Mouse (Mus musculus) liver, postnatal 0 days (tissue): ENCODE results near the gene Zdhhc14.

Experiments
- CTCF ChIP-seq: sonication (generic); IDR thresholded peaks from 2 replicates; pipeline ENCODE4 v1.5.1; 2016; ENCODE audit warnings: antibody characterized with exemption, low read depth
- EP300 ChIP-seq: IDR thresholded peaks from 2 replicates; pipeline ENCODE4 v1.6.1; 2016; ENCODE audit warnings: antibody characterized with exemption, low read depth, mild to moderate bottlenecking

DNA sequence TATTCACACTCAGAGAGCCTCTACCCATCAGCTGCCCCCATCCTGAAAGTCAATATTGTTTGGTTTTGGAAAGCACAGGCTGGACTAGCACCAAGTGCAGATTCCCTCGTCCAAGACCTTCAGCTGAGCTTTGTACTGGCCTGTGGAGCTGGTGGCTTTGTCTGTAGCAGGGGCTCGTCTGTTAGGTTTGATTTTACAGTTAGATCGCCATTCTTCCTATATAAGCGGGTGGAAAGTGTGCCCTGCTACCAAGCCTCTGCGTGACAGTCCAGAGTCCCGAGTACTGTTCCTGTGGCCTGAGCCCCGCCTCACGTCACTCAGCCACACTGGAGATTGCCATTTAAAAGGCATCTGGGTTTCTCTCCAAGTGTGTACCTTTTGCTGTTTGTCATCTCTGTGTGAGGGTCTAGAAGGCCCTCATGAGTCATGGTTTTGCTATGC, 113.8 kb downstream of the Zdhhc14 start:
- TF ChIP-seq CTCF (no peak), EP300 (no peak)
